Mouse (Mus musculus) cortical plate, adult 2 months (tissue): Measurements from ENCODE around the gene Sema4c. TPM values are rescaled to one million over a fixed set of nuclear protein-coding genes. Genes with fewer than 3 reads are reported as not detected.

Experiments
- H3K27ac ChIP-seq: fragments of 200-500 bp; 2 replicates; pipeline ENCODE4 v1.5.1; 2012; ENCODE audit warnings: low read length, control low read depth, inconsistent platforms; ENCODE audit not compliant: insufficient read depth
- H3K4me1 ChIP-seq: fragments of 200-500 bp; 2 replicates; pipeline ENCODE4 v1.6.1; 2011; ENCODE audit warnings: low read length; ENCODE audit not compliant: control insufficient read depth, insufficient read depth
- H3K4me3 ChIP-seq: fragments of 200-500 bp; 2 replicates; pipeline ENCODE4 v1.5.1; 2011; ENCODE audit warnings: mild to moderate bottlenecking, low read length, control low read depth; ENCODE audit not compliant: insufficient read depth
- CTCF ChIP-seq: fragments of 200-500 bp; IDR thresholded peaks from 2 replicates; pipeline ENCODE4 v1.5.1; 2011; ENCODE audit warnings: mild to moderate bottlenecking, control low read depth, low read length; ENCODE audit not compliant: insufficient read depth; ENCODE audit errors: extremely low read depth
- POLR2A ChIP-seq: fragments of 200-500 bp; IDR thresholded peaks from 2 replicates; pipeline ENCODE4 v1.6.1; 2011; ENCODE audit warnings: mild to moderate bottlenecking, low read length, control low read depth; ENCODE audit not compliant: insufficient read depth; ENCODE audit errors: extremely low read depth
- polyA plus RNA-seq: library from polyadenylated mRNA; depleted of rRNA; stranded (reverse); fragments of >200 nt; gene quantifications from 2 replicates; pipeline ENCODE4 v1.2.3, GENCODE M21; 2012

The Sema4c gene
- polyA plus RNA-seq, 1 experiment = 10.8 TPM

DNA sequence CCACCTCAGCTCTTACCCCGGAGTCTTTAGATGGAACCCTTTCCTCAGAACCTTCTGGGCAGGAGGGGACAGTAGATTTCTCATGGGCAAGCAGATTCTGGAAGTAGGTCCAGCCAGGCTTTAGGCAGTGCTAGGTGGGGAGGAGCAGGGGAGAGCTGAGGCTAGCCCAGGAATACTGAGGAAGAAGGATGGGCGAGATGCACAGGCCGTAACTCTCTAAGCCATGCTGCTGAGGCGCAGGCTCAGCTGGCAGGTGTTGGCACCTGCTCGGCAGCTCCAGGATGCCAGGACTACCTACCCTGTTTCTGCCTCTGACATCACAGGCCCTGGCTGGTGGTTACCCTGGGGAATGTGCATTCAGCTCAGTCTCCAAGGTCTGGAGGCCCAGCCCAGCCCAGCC, 12.2 kb upstream of the Sema4c start:
- TF ChIP-seq CTCF (no peak), POLR2A (no peak)
- Histone ChIP-seq H3K4me3 (no peak overlapping the region), H3K4me1 (peaks cover 3% of the 10 kb centered on the region; the same call in 1 of the 2 replicates), H3K27ac (no peak overlapping the region)

DNA sequence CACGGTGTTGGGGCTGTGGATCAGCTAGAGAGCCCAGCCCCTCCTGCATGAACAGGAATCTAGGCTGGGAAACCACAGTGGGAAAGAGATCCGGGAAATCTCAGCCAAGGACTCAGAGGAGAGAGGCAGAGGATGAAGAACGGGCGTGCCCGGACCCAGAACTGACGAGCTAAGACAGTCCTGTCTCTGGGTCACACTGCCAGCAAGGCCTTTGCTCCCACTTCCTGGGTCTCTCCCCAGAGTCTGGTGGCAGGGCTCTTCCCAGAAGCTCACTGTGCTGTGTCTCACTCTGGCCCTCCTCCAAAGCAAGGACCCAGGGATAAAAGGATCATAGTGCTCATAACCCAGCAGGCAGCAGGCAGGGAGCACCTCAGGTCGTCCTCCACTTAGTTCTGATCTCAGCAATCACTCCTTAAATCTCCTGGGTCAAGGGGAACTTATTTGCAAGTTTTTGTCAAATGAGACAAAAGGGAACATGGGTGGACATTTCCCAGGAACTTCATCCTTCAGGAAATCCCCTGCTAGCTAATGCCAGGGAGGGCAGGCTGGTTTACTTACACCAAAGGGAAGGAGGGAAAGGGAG, 11.6 kb upstream of the Sema4c start:
- Histone ChIP-seq H3K4me3 (no peak overlapping the region), H3K27ac (no peak overlapping the region), H3K4me1 (peaks cover 3% of the 10 kb centered on the region; the same call in 1 of the 2 replicates)
- TF ChIP-seq POLR2A = no peak
- no peak for TF ChIP-seq CTCF

DNA sequence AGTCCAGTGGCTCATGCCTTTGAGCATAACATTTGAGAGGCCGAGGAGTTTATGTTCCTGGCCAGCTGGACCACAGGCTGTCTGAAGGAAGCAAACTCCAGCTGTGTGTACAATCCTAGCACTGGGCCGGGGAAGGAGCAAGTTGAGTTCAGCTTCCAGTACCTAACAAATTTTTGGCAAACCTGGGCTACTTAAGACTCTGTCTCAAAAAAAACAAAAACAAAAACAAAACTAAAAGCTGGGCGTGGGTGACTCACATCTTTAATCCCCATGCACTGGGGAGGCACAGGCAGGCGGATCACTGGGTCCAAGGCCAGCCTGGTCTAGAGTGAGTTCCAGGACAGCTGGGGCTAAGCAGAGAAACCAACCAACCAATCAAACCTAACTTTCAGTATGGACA, 10.6 kb upstream of the Sema4c start:
- Histone ChIP-seq H3K4me1 (peaks cover 3% of the 10 kb centered on the region; the same call in 1 of the 2 replicates), H3K27ac (no peak overlapping the region), H3K4me3 (no peak overlapping the region)
- TF ChIP-seq CTCF (no peak), POLR2A (no peak)

DNA sequence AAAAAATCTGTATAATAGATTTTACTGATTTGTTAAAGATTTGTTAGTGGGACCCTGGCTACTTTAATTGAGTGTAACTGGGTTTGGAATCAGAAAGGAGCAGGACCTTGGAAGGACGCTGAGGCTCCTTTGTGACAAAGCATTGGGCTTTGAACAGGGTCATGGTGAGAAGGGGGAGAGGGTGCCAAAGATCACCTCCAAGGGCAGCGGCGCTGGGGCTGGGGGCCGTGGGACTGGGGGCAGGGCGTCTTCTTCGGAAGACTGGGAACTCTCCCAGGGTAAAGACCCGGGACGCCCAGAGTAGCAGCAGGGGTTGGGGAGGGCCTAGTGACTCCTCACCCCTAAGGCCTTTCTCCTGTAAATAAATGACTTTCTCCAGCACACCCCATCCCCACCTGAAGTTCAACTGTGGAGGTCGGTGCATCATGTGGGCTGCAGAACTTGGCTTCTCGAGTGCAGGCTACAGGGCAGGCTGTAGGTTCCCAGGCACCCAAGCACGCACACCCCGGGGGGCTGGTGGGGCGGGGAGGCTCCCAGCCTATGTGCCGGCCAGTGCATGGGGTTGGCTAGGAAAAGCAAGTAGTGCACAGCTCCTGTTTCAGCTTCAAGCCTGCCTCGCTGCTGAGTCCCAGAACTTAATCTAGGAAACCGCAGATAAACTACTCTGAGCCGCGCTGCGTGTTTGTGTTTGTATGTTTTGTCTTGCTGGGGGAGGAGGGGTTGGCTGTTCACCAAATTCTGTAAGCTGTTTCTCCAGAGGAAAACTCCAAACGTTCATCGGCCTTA, 9.9 kb upstream of the Sema4c start:
- H3K4me1 ChIP-seq = peaks cover 3% of the 10 kb centered on the region; the same call in 1 of the 2 replicates
- no peak overlapping the region for H3K4me3 ChIP-seq
- no peak for TF ChIP-seq CTCF
- no peak overlapping the region for H3K27ac ChIP-seq

DNA sequence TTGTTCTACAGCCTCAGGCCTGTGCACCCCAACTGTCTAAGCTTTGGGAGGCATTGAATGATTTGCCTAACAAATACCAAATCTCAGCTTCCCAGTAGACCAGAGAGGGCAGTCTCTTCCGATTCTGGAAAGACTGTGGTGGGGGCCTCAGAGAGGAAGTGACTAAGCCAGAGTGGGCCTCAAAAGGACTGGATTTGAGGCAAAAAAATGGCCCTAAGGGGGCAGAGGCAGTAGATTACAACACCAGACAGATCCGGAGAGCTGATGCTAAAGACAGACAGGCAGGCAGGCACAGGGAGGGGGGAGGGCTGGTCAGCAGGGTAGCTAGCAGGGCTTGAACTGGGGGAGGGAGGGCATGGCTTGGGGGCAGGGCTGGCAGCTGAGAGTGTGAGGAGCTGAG, 8.3 kb upstream of the Sema4c start:
- H3K27ac ChIP-seq = no peak overlapping the region
- no peak overlapping the region for H3K4me3 ChIP-seq
- peaks cover 3% of the 10 kb centered on the region; the same call in 1 of the 2 replicates for H3K4me1 ChIP-seq
- no peak for TF ChIP-seq POLR2A
- no peak for TF ChIP-seq CTCF

DNA sequence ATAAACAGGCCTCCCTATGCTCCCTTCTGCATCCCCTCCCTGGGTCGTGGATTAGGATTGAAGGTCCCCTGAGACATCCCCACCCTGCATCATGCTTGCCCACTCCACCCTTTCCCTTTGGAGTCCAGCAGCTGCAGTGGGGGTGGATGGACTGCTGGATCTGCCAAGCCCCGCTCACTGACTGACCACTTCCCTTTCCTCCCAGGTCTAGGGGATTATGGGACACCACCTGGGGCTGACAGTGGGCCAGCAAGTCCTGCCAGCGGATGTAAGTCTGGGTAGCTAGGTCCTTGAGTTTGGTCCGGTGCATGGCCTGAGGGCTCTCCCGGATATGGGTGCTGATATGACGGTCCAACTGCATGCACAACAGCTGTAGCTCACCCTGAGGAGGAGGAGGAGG, 6.0 kb upstream of the Sema4c start:
- Histone ChIP-seq H3K4me3 (no peak overlapping the region), H3K4me1 (peaks cover 3% of the 10 kb centered on the region; the same call in 1 of the 2 replicates), H3K27ac (no peak overlapping the region)
- TF ChIP-seq CTCF (no peak), POLR2A (no peak)

DNA sequence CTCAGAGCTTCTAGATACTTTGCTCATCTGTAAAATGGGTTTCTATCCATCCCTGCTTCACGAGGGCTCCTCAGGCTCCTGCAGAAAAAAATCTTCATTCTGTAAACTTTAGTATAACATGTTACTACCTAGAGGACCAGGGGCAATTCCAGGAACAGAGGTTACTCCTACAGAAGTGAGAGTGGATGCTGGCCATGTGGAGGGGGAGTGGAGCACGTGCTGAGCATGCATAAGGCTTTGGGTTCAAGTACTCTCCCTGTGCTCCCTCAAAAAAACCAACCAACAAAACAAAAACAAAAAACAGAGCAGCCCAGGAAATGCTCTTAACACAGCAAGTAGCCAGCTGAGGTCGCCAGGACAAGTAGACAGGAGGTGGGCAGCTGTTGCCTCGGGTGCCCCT, 5.5 kb upstream of the Sema4c start:
- Histone ChIP-seq H3K4me1 (peaks cover 3% of the 10 kb centered on the region; the same call in 1 of the 2 replicates), H3K27ac (no peak overlapping the region), H3K4me3 (no peak overlapping the region)
- no peak for TF ChIP-seq CTCF
- TF ChIP-seq POLR2A = no peak

DNA sequence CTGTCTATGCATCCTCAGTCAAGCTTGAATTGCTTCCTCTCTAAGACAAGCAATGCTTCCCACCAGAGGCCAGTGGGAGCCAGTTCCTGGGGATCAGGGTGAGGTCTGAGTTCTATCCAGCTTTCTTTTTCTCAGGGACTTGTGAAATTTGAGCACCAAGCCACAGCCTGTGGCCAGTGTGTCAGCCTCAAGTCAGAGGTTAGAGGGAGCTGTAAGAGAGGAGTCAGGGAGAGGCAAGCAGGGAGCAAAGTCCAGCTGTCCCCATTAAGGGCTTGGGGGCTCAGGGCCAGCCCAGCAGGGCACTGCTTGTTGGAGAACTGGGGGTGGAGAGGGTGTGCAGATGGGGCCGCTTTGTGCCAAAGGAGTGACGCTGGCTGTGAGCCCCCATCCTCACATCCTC, 5.0 kb upstream of the Sema4c start:
- Histone ChIP-seq H3K4me1 (peaks cover 3% of the 10 kb centered on the region; the same call in 1 of the 2 replicates), H3K4me3 (no peak overlapping the region), H3K27ac (no peak overlapping the region)
- TF ChIP-seq CTCF = no peak
- no peak for TF ChIP-seq POLR2A

DNA sequence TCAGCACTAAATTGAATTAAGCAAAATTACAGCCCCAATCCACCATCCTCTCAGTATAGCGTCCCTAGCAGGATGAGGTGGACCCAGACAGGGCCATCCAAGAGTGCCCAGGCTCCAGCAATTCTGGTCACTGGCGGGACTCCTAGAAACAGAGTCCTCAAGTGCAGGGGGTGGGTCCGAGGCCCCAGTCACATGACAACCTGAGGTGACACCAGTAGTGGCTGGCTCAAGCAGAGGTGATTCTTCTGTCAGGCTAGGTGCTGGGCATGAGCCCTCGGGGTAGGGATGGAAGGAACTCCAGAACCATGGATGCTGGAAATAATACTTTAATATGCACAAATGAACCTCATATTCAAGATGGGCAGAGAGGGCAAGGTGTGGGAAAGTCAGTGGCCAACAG, 4.2 kb upstream of the Sema4c start:
- Histone ChIP-seq H3K27ac (no peak overlapping the region), H3K4me1 (peaks cover 3% of the 10 kb centered on the region; the same call in 1 of the 2 replicates), H3K4me3 (no peak overlapping the region)
- TF ChIP-seq POLR2A (no peak), CTCF (no peak)

DNA sequence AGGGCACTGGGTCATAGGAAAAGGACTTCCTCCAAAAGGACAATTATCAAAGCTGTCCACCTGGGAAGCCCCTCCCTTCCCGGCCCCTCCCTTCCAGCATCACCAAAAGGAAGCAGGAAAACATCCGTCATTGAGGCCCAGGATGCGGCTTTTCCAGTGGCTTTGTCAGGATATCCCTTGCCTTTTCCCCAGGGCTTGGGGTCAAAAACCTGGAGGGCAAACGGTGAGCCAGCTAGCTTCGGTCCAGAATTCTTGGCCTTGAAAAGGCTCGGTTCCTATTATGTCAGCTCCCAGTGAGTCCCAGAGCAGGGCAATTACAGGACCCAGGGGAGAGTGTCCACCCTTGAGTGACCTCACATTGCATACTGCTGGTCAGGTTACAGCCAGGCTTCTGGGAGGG, 2.8 kb upstream of the Sema4c start:
- no peaks in the 10 kb centered on the region for H3K4me1 ChIP-seq
- TF ChIP-seq CTCF (no peak), POLR2A (no peak)
- H3K27ac ChIP-seq = no peak overlapping the region
- H3K4me3 ChIP-seq = no peak overlapping the region
